ENCODE assay signal across 15 mouse cellular contexts in genomic region chr6:55634662-55635061, GRCm38 (mm10). TPM values are rescaled to one million over a fixed set of nuclear protein-coding genes. Genes with fewer than 3 reads are reported as not detected.
"Had no signal": no experiment of that assay in that cellular context is flagged by ENCODE, and none has a peak within 500 bp of the region (broad histone marks: within the 10 kb centered on the region; RNA-seq: fewer than 3 reads in every experiment).

No protein-coding gene starts in this region.

- H3K4me3 ChIP-seq: left cerebral cortex, adult 2 months; limb, embryonic 12.5 days; lung, embryonic 15.5 days; midbrain, embryonic 13.5 days had no signal

- H3K9me3 ChIP-seq: lung, embryonic 15.5 days; midbrain, embryonic 13.5 days had no signal

- H3K36me3 ChIP-seq: limb, embryonic 12.5 days; lung, embryonic 15.5 days; midbrain, embryonic 13.5 days had no signal

- H3K9ac ChIP-seq: limb, embryonic 12.5 days; lung, embryonic 15.5 days; midbrain, embryonic 13.5 days had no signal

- H3K27me3 ChIP-seq: limb, embryonic 12.5 days; lung, embryonic 15.5 days; midbrain, embryonic 13.5 days had no signal

- DNase-seq: kidney, adult 2 months; kidney, postnatal 25 days; lung, postnatal 14 days; right cerebral cortex, postnatal 14 days; thymus, postnatal 14 days had no signal

- H3K4me1 ChIP-seq: limb, embryonic 12.5 days; lung, embryonic 15.5 days; midbrain, embryonic 13.5 days had no signal

- ATAC-seq: intestine, embryonic 16.5 days; midbrain, embryonic 13.5 days had no signal

- H3K4me2 ChIP-seq: limb, embryonic 12.5 days; lung, embryonic 15.5 days; midbrain, embryonic 13.5 days had no signal

- H3K27ac ChIP-seq: left cerebral cortex, adult 2 months; limb, embryonic 12.5 days; lung, embryonic 15.5 days; macrophage; midbrain, embryonic 13.5 days; stomach, postnatal 0 days had no signal

RNA-seq across cellular contexts. Expression of gene Neurod6, which starts 46.4 kb away (rescaled TPM):
- total RNA-seq: liver, adult 2 months had no signal
- polyA plus RNA-seq: intestine, embryonic 16.5 days; kidney, adult 2 months; kidney, embryonic 16.5 days; limb, embryonic 12.5 days; liver, adult 2 months; macrophage; small intestine, adult 2 months had no signal
